Mouse (Mus musculus) kidney, postnatal 0 days (tissue): Measurements from ENCODE around the gene Cnnm3. TPM values are rescaled to one million over a fixed set of nuclear protein-coding genes. Genes with fewer than 3 reads are reported as not detected.

Experiments
- ATAC-seq: fragments of 200-750 bp; cut with Nextera tagmentation; replicated peaks from 2 replicates; pipeline ENCODE4 v1.8.0; 2017; ENCODE audit warnings: low read depth, moderate number of reproducible peaks, moderate TSS enrichment, moderate library complexity; ENCODE audit not compliant: low FRiP score
- DNase-seq: peaks from one replicate; pipeline ENCODE4 v3.0.0-alpha.2; 2016; ENCODE audit warnings: low spot score
- H3K27ac ChIP-seq: fragments of 300-500 bp; sonication (generic); 2 replicates; pipeline ENCODE4 v1.5.1; 2014; ENCODE audit warnings: mild to moderate bottlenecking
- H3K27me3 ChIP-seq: fragments of 300-500 bp; sonication (generic); 2 replicates; pipeline ENCODE4 v1.6.1; 2014; ENCODE audit warnings: low read length, mixed read lengths; ENCODE audit not compliant: insufficient read depth
- H3K36me3 ChIP-seq: fragments of 300-500 bp; sonication (generic); 2 replicates; pipeline ENCODE4 v1.6.1; 2014; ENCODE audit warnings: low read length, mixed read lengths; ENCODE audit not compliant: insufficient read depth
- H3K4me1 ChIP-seq: fragments of 300-500 bp; sonication (generic); replicated peaks from 2 replicates; pipeline ENCODE4 v1.6.1; 2014; ENCODE audit warnings: antibody characterized with exemption, low read length, mixed read lengths; ENCODE audit not compliant: insufficient read depth
- H3K4me2 ChIP-seq: fragments of 300-500 bp; sonication (generic); 2 replicates; pipeline ENCODE4 v1.6.1; 2014; ENCODE audit warnings: mild to moderate bottlenecking, low read length, moderate library complexity, mixed read lengths
- H3K4me3 ChIP-seq: fragments of 300-500 bp; sonication (generic); replicated peaks from 2 replicates; pipeline ENCODE4 v1.5.1; 2014; ENCODE audit warnings: low read depth, low read length
- H3K9ac ChIP-seq: fragments of 300-500 bp; sonication (generic); 2 replicates; pipeline ENCODE4 v1.6.1; 2014; ENCODE audit warnings: low read depth, low read length
- H3K9me3 ChIP-seq: fragments of 300-500 bp; sonication (generic); replicated peaks from 2 replicates; pipeline ENCODE4 v1.6.1; 2016; ENCODE audit warnings: low read length, inconsistent platforms, mixed read lengths
- CTCF ChIP-seq: IDR thresholded peaks from 2 replicates; pipeline ENCODE4 v1.5.1; 2016; ENCODE audit warnings: antibody characterized with exemption, low read depth, mild to moderate bottlenecking, moderate library complexity
- WGBS: fragments of 180-500 bp; shearing (Covaris S2); extraction: QIAGEN DNeasy Blood & Tissue Kit; methylation state at CpG from one replicate; pipeline ENCODE4 v1.1.7; 2014; 5-methylcytosine and 5-hydroxymethylcytosine counted together
- polyA plus RNA-seq: library from polyadenylated mRNA; unstranded; fragments of >200 nt; fragmentation: Nextera tagmentation; extraction: Ambion mirVana; gene quantifications from 2 replicates; pipeline ENCODE4 v1.2.1, GENCODE M21; 2015

Cnnm3 gene
- polyA plus RNA-seq, 1 experiment from 2014 or later: 3.4 TPM

- WGBS: 57% methylated on average over 10 of the region's 10 CpGs
- H3K36me3 ChIP-seq: no peaks in the 10 kb centered on the region
- no peak overlapping the region for H3K27ac ChIP-seq
- H3K27me3 ChIP-seq: no peaks in the 10 kb centered on the region
- H3K4me1 ChIP-seq: peaks cover 37% of the 10 kb centered on the region
- no peaks in the 10 kb centered on the region for H3K9me3 ChIP-seq
- DNase-seq: no peak
- no peak for ATAC-seq
- no peak overlapping the region for H3K4me3 ChIP-seq
- H3K9ac ChIP-seq: peak overlapping the region; percentile 10; the same call in 1 of the 2 replicates
- TF ChIP-seq CTCF: no peak
- peak overlapping the region; percentile 86 for H3K4me2 ChIP-seq
Observed at GRCm38 (mm10) chr1:36473211-36473780, 38.4 kb upstream of the Cnnm3 start.

GRCm38 (mm10) chr1:36474646-36475045 is 37.0 kb upstream of the Cnnm3 start:
- TF ChIP-seq CTCF: no peak
- no peak overlapping the region for H3K27ac ChIP-seq
- DNase-seq (no peak), ATAC-seq (no peak)
- H3K4me2 ChIP-seq: peak overlapping the region; percentile 86; the same call in 1 of the 2 replicates
- WGBS: 40% methylated on average over 3 of the region's 3 CpGs
- no peak overlapping the region for H3K9ac ChIP-seq
- no peaks in the 10 kb centered on the region for H3K27me3 ChIP-seq
- H3K4me1 ChIP-seq: peaks cover 40% of the 10 kb centered on the region
- no peak overlapping the region for H3K4me3 ChIP-seq
- H3K9me3 ChIP-seq: no peaks in the 10 kb centered on the region
- no peaks in the 10 kb centered on the region for H3K36me3 ChIP-seq

- Histone ChIP-seq H3K9ac (no peak overlapping the region), H3K4me2 (peak overlapping the region; percentile 86; the same call in 1 of the 2 replicates), H3K36me3 (no peaks in the 10 kb centered on the region), H3K27ac (no peak overlapping the region), H3K9me3 (no peaks in the 10 kb centered on the region), H3K27me3 (no peaks in the 10 kb centered on the region), H3K4me1 (peaks cover 45% of the 10 kb centered on the region), H3K4me3 (no peak overlapping the region)
- 41% methylated on average over 8 of the region's 8 CpGs for WGBS
- ATAC-seq (no peak), DNase-seq (no peak)
- TF ChIP-seq CTCF: no peak
Observed at GRCm38 (mm10) chr1:36475480-36476110, 36.1 kb upstream of the Cnnm3 start.

GRCm38 (mm10) chr1:36476426-36476825 is 35.2 kb upstream of the Cnnm3 start:
- no peak overlapping the region for H3K9ac ChIP-seq
- H3K4me2 ChIP-seq: no peak overlapping the region
- ATAC-seq: no peak
- 65% methylated on average over 7 of the region's 7 CpGs for WGBS
- no peak overlapping the region for H3K4me3 ChIP-seq
- no peak overlapping the region for H3K27ac ChIP-seq
- H3K36me3 ChIP-seq: no peaks in the 10 kb centered on the region
- no peak for DNase-seq
- H3K4me1 ChIP-seq: peaks cover 45% of the 10 kb centered on the region
- H3K9me3 ChIP-seq: no peaks in the 10 kb centered on the region
- no peaks in the 10 kb centered on the region for H3K27me3 ChIP-seq
- no peak for TF ChIP-seq CTCF

- no peak overlapping the region for H3K4me3 ChIP-seq
- no peaks in the 10 kb centered on the region for H3K9me3 ChIP-seq
- 37% methylated on average over 2 of the region's 2 CpGs for WGBS
- peak; percentile 62 for DNase-seq
- no peak overlapping the region for H3K4me2 ChIP-seq
- H3K9ac ChIP-seq: no peak overlapping the region
- peaks cover 38% of the 10 kb centered on the region for H3K4me1 ChIP-seq
- TF ChIP-seq CTCF: no peak
- no peaks in the 10 kb centered on the region for H3K36me3 ChIP-seq
- ATAC-seq: peak; percentile 43; the same call in 1 of the 2 replicates
- H3K27me3 ChIP-seq: no peaks in the 10 kb centered on the region
- H3K27ac ChIP-seq: 0 out of 2 replicates have a peak overlapping the region, but pooled peaks have one; percentile 42
Observed at GRCm38 (mm10) chr1:36478343-36478795, 33.3 kb upstream of the Cnnm3 start.

GRCm38 (mm10) chr1:36479903-36480899 is 31.5 kb upstream of the Cnnm3 start:
- no peak for DNase-seq
- ATAC-seq: peak; percentile 71
- 69% methylated on average over 12 of the region's 12 CpGs for WGBS

More at GRCm38 (mm10) chr1:36479903-36480899, 31.5 kb upstream of the Cnnm3 start:
- peaks cover 20% of the 10 kb centered on the region for H3K4me1 ChIP-seq
- no peak overlapping the region for H3K9ac ChIP-seq
- no peaks in the 10 kb centered on the region for H3K9me3 ChIP-seq
- H3K4me2 ChIP-seq: no peak overlapping the region
- peak; percentile 43; the same call in 1 of the 2 replicates for TF ChIP-seq CTCF
- no peaks in the 10 kb centered on the region for H3K27me3 ChIP-seq
- no peak overlapping the region for H3K4me3 ChIP-seq
- no peak overlapping the region for H3K27ac ChIP-seq
- no peaks in the 10 kb centered on the region for H3K36me3 ChIP-seq
